Mouse (Mus musculus) heart, embryonic 14.5 days (tissue): ENCODE results near the gene Iqce. TPM values are rescaled to one million over a fixed set of nuclear protein-coding genes. Genes with fewer than 3 reads are reported as not detected.

ENCODE experiments used
- ATAC-seq: fragments of 200-750 bp; cut with Nextera tagmentation; 2 replicates; pipeline ENCODE4 v1.8.0; 2017; ENCODE audit warnings: low read depth, moderate TSS enrichment; ENCODE audit not compliant: insufficient number of reproducible peaks, insufficient read depth, low FRiP score
- H3K27ac ChIP-seq, 2 experiments: fragments of 200-500 bp in 1 of 2; fragments of 300-500 bp in 1 of 2; sonication (generic) in 1 of 2; replicated peaks in 1 of 2; 2 replicates each; pipeline ENCODE4 v1.5.1; 2012 to 2014; ENCODE audit warnings: low read depth in 2 of 2, low read length in 2 of 2, control low read depth in 1 of 2, mild to moderate bottlenecking in 1 of 2, mixed read lengths in 1 of 2; ENCODE audit not compliant: control insufficient read depth in 1 of 2, insufficient read depth in 1 of 2
- H3K27me3 ChIP-seq: fragments of 300-500 bp; sonication (generic); 2 replicates; pipeline ENCODE4 v1.6.1; 2014; ENCODE audit warnings: mild to moderate bottlenecking, low read length, control low read depth; ENCODE audit not compliant: control insufficient read depth, insufficient read depth
- H3K36me3 ChIP-seq: fragments of 300-500 bp; sonication (generic); 2 replicates; pipeline ENCODE4 v1.6.1; 2014; ENCODE audit warnings: mild to moderate bottlenecking, control low read depth, low read length, mixed read lengths; ENCODE audit not compliant: control insufficient read depth, insufficient read depth
- H3K4me1 ChIP-seq, 2 experiments: fragments of 200-500 bp in 1 of 2; fragments of 300-500 bp in 1 of 2; sonication (generic) in 1 of 2; 2 replicates each; pipeline ENCODE4 v1.6.1; 2012 to 2014; ENCODE audit warnings: low read length in 2 of 2, control low read depth in 1 of 2, mixed read lengths in 1 of 2; ENCODE audit not compliant: control insufficient read depth in 2 of 2, insufficient read depth in 2 of 2
- H3K4me2 ChIP-seq: fragments of 300-500 bp; sonication (generic); 2 replicates; pipeline ENCODE4 v1.6.1; 2014; ENCODE audit warnings: mild to moderate bottlenecking, low read length
- H3K4me3 ChIP-seq, 2 experiments: fragments of 200-500 bp in 1 of 2; fragments of 300-500 bp in 1 of 2; sonication (generic) in 1 of 2; 2 replicates each; pipeline ENCODE4 v1.5.1; 2012 to 2014; ENCODE audit warnings: low read length in 2 of 2, mild to moderate bottlenecking in 2 of 2, control low read depth in 1 of 2, low read depth in 1 of 2, moderate library complexity in 1 of 2; ENCODE audit not compliant: control insufficient read depth in 1 of 2, insufficient read depth in 1 of 2
- H3K9ac ChIP-seq: fragments of 300-500 bp; sonication (generic); 2 replicates; pipeline ENCODE4 v1.6.1; 2014; ENCODE audit warnings: mild to moderate bottlenecking, low read length
- H3K9me3 ChIP-seq: fragments of 300-500 bp; sonication (generic); 2 replicates; pipeline ENCODE4 v1.6.1; 2016; ENCODE audit warnings: low read length, control low read depth; ENCODE audit not compliant: control insufficient read depth
- WGBS: fragments of 180-500 bp; shearing (Covaris S2); extraction: QIAGEN DNeasy Blood & Tissue Kit; methylation state at CpG from one replicate; pipeline ENCODE4 v1.1.7; 2014; 5-methylcytosine and 5-hydroxymethylcytosine counted together
- polyA plus RNA-seq: library from polyadenylated mRNA; unstranded; fragments of >200 nt; fragmentation: Nextera tagmentation; extraction: Ambion mirVana; gene quantifications from 2 replicates; pipeline ENCODE4 v1.2.1, GENCODE M21; 2014

Gene Iqce
- polyA plus RNA-seq, 1 experiment from 2014 or later: 8.0 TPM

DNA sequence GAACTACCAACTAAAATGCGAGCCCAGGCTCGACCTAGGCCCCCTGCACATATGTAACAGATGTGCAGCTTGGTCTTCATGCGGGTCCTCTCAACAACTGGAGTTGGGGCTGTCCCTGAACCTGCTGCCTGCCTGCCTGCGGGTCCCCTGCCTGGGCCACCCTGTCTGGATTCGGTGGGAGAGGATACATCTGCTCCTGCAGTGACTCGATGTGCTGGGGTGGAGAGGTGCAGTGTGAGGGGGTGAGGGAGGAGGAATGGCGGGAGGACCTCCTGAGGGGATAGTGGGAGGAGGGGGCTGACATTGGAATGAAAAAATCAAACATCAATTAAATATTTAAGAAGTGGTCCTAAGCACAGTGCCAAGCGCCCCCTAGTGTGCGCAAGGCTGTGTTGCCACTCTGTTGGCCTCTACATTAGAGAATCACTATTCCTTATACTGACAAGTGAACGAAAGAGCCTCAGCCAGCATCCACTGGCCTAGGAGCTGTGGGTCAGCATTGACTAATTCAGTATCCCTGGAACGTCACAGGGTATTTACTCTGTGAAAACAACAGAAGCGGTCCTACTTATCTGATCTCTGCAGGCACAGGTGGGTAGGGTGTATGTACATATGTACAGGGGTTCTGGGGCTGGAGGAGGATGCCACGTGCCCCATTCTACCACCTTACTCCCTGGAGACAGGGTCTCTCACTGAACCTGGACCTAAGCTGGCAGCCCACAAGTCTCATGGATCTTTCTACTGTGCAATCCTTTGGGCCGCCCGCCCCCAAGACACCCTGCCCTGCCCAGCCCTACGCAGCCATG lies 17.6 kb downstream of the Iqce start:
- Histone ChIP-seq H3K9ac (no peak overlapping the region), H3K27ac (no peak overlapping the region), H3K36me3 (peaks cover 24% of the 10 kb centered on the region), H3K4me1 (no peaks in the 10 kb centered on the region), H3K9me3 (no peaks in the 10 kb centered on the region), H3K4me3 (no peak overlapping the region), H3K4me2 (no peak overlapping the region), H3K27me3 (no peaks in the 10 kb centered on the region)
- WGBS: 64% methylated on average over 16 of the region's 16 CpGs
- ATAC-seq: no peak

- H3K36me3 ChIP-seq: peaks cover 28% of the 10 kb centered on the region
- no peak for ATAC-seq
- H3K9ac ChIP-seq: no peak overlapping the region
- no peaks in the 10 kb centered on the region for H3K4me1 ChIP-seq
- no peaks in the 10 kb centered on the region for H3K27me3 ChIP-seq
- H3K4me3 ChIP-seq: no peak overlapping the region
- WGBS: 87% methylated on average over 6 of the region's 6 CpGs
- H3K27ac ChIP-seq: no peak overlapping the region
- no peak overlapping the region for H3K4me2 ChIP-seq
- no peaks in the 10 kb centered on the region for H3K9me3 ChIP-seq
Measured at GRCm38 (mm10) chr5:140682113-140682512, 20.1 kb downstream of the Iqce start.

GRCm38 (mm10) chr5:140680950-140681349 lies 21.2 kb downstream of the Iqce start:
- no peak for ATAC-seq
- H3K27me3 ChIP-seq: no peaks in the 10 kb centered on the region
- no peak overlapping the region for H3K27ac ChIP-seq
- peaks cover 35% of the 10 kb centered on the region for H3K36me3 ChIP-seq
- no peaks in the 10 kb centered on the region for H3K9me3 ChIP-seq
- no peak overlapping the region for H3K4me3 ChIP-seq
- no peak overlapping the region for H3K9ac ChIP-seq
- 75% methylated on average over 1 of the region's 1 CpGs for WGBS
- no peaks in the 10 kb centered on the region for H3K4me1 ChIP-seq
- no peak overlapping the region for H3K4me2 ChIP-seq

DNA sequence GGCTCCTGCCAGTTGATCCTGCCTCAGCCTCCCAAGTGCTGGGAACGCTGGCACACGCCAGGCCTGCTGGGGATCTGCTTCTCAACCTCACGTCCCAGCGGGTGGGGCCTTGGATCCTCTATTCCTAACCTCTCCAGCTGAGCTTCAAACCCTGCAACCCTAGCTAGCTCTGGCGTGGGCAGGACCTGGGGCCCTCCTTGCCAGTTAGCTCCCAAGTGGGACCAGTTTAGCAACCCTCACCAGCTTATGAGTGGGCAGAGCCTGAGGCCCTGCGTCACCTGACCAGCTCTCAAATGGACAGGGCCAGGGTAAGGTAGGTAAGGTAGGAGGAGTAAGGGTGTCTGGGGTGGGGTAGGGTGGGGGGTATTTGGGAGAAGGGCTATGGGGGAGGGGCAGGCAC lies 22.1 kb downstream of the Iqce start:
- no peak for ATAC-seq
- Histone ChIP-seq H3K27me3 (no peaks in the 10 kb centered on the region), H3K4me2 (no peak overlapping the region), H3K4me3 (no peak overlapping the region), H3K4me1 (no peaks in the 10 kb centered on the region), H3K9me3 (no peaks in the 10 kb centered on the region), H3K9ac (no peak overlapping the region), H3K36me3 (peaks cover 38% of the 10 kb centered on the region), H3K27ac (no peak overlapping the region)
- WGBS: 88% methylated on average over 6 of the region's 6 CpGs

DNA sequence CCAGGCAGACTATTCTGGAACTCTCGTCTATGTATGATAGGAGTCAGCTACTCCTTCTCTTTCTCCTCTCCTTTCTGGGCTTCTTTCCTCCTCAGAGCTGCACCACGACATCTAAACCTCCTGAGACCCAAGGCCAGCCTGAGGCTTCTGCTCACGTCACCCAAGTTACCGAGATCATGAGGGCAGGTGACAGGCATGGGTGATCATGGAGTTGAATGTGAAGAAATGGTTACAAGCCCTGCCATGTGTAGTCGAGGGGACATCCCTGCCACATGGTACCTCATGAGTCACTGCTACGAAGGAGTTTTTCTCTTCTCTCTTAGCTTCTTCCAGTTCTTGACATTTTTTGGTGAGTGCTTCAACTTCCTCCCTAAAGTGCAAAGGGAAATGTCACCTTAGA lies 25.0 kb downstream of the Iqce start:
- no peak overlapping the region for H3K4me2 ChIP-seq
- ATAC-seq: no peak
- H3K9ac ChIP-seq: no peak overlapping the region
- H3K36me3 ChIP-seq: peaks cover 43% of the 10 kb centered on the region
- H3K4me3 ChIP-seq: no peak overlapping the region
- H3K4me1 ChIP-seq: peaks cover 0 to 3% of the 10 kb centered on the region in 2 experiments; a peak in 1 of 4 replicates
- no peaks in the 10 kb centered on the region for H3K27me3 ChIP-seq
- no peaks in the 10 kb centered on the region for H3K9me3 ChIP-seq
- no peak overlapping the region for H3K27ac ChIP-seq
- 84% methylated on average over 6 of the region's 6 CpGs for WGBS

DNA sequence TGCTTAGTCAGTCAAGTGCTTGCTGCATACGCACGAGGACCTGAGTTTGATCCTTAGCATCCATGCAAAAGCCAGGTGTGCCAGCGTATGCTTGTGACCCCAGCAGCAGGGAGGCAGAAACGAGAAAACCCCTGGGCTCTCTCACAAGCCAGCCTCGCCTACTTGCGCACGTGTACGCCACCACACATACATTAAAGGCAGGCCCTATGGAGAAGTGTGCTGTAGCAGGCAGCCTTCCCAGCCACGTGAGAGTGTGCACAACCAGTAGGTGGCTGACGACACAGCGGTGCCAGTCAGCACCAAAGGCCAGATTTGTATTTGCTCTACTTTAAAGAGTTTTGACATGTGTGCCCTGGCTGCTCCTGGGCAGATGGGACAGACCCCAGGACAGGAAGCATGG lies 26.5 kb downstream of the Iqce start:
- no peak overlapping the region for H3K4me3 ChIP-seq
- H3K9ac ChIP-seq: no peak overlapping the region
- no peaks in the 10 kb centered on the region for H3K9me3 ChIP-seq
- WGBS: 87% methylated on average over 11 of the region's 11 CpGs
- H3K4me2 ChIP-seq: no peak overlapping the region
- peaks cover 0 to 6% of the 10 kb centered on the region in 2 experiments; a peak in 1 of 4 replicates for H3K4me1 ChIP-seq
- H3K27me3 ChIP-seq: no peaks in the 10 kb centered on the region
- ATAC-seq: no peak
- no peak overlapping the region for H3K27ac ChIP-seq
- H3K36me3 ChIP-seq: peaks cover 45% of the 10 kb centered on the region

DNA sequence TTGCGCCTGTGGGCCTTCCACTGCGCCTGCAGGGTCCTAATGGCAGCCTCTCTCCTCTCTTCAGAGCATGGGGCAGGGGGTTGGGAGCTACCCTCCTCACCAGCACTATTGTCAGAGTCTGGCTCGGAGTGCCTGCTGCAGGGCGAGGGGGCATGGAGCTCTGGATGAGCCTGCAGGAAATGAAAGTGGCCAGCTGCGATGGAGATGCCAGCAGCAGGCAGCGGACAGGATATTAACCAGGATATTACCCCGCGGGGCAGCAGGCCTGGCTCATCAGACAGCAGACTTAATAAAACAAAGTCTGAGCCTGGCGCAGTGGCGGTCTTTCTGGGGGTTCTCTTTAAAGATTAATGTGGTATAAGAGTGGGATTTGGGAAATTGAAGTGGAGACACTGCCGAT lies 27.1 kb downstream of the Iqce start:
- H3K4me1 ChIP-seq: peaks cover 0 to 6% of the 10 kb centered on the region in 2 experiments; a peak in 1 of 4 replicates
- WGBS: 80% methylated on average over 11 of the region's 11 CpGs
- H3K4me2 ChIP-seq: no peak overlapping the region
- no peaks in the 10 kb centered on the region for H3K9me3 ChIP-seq
- H3K36me3 ChIP-seq: peaks cover 50% of the 10 kb centered on the region
- no peak for ATAC-seq
- H3K9ac ChIP-seq: no peak overlapping the region
- H3K27me3 ChIP-seq: no peaks in the 10 kb centered on the region
- no peak overlapping the region for H3K27ac ChIP-seq
- H3K4me3 ChIP-seq: no peak overlapping the region

DNA sequence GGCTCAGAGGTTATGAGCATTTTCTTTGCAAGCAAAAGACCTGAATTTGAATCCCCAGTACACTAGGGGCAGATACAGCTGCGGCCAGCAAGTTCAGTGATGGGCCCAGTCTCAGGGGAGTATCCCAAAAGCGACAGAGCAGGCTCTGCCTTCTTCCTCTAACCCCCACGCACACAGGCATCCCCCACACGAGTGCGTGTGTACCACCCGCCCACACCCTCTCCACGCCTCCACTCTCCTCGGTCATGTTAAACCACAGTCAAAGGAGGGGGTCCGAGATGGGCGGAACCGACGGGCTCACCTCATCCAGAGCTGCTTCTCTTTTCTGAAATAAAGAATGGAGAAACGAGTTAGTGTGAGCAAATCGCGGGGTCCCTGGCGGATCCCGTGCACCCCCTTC lies 28.1 kb downstream of the Iqce start:
- Histone ChIP-seq H3K27ac (no peak overlapping the region), H3K4me3 (no peak overlapping the region), H3K9ac (no peak overlapping the region), H3K27me3 (no peaks in the 10 kb centered on the region), H3K9me3 (peaks cover 2% of the 10 kb centered on the region), H3K4me1 (peaks cover 0 to 6% of the 10 kb centered on the region in 2 experiments; a peak in 1 of 4 replicates), H3K36me3 (peaks cover 58% of the 10 kb centered on the region), H3K4me2 (no peak overlapping the region)
- WGBS: 78% methylated on average over 17 of the region's 17 CpGs
- ATAC-seq: no peak
